Mouse (Mus musculus) MEL (cell line): ENCODE measurements around the gene Dmrta2. TPM values are rescaled to one million over a fixed set of nuclear protein-coding genes. Genes with fewer than 3 reads are reported as not detected.

Experiments used
- DNase-seq: peaks from one replicate; pipeline ENCODE4 v3.0.0; 2011; ENCODE audit warnings: low read depth, low spot score
- H3K27ac ChIP-seq: 2 replicates; pipeline ENCODE4 v1.5.1; 2012; ENCODE audit warnings: low read depth, mild to moderate bottlenecking, control low read depth, low read length, moderate library complexity; ENCODE audit not compliant: control insufficient read depth
- H3K27me3 ChIP-seq, 2 experiments: fragments of 150-350 bp in 1 of 2; sonication (generic) in 1 of 2; 2 replicates each; pipeline ENCODE4 v1.6.1; 2012; ENCODE audit warnings: low read length in 2 of 2, mild to moderate bottlenecking in 2 of 2, improper control_type of control experiment in 1 of 2, moderate library complexity in 1 of 2; ENCODE audit not compliant: insufficient read depth in 2 of 2, control insufficient read depth in 1 of 2
- H3K36me3 ChIP-seq, 2 experiments: 2 replicates each; pipeline ENCODE4 v1.6.1; 2012 to 2014; ENCODE audit warnings: low read length in 2 of 2, improper control_type of control experiment in 1 of 2, inconsistent platforms in 1 of 2, mild to moderate bottlenecking in 1 of 2; ENCODE audit not compliant: insufficient read depth in 2 of 2, control insufficient read depth in 1 of 2
- H3K4me1 ChIP-seq, 2 experiments: fragments of 150-350 bp in 1 of 2; sonication (generic) in 1 of 2; 2 replicates each; pipeline ENCODE4 v1.6.1; 2012; ENCODE audit warnings: low read length in 2 of 2, improper control_type of control experiment in 1 of 2, mild to moderate bottlenecking in 1 of 2; ENCODE audit not compliant: insufficient read depth in 2 of 2, control insufficient read depth in 1 of 2
- H3K4me3 ChIP-seq, 2 experiments: fragments of 150-350 bp in 1 of 2; sonication (generic) in 1 of 2; 2 replicates each; pipeline ENCODE4 v1.5.1; 2012; ENCODE audit warnings: low read depth in 2 of 2, low read length in 2 of 2, mild to moderate bottlenecking in 2 of 2, moderate library complexity in 2 of 2, control low read depth in 1 of 2, improper control_type of control experiment in 1 of 2; ENCODE audit not compliant: control insufficient read depth in 1 of 2, insufficient read depth in 1 of 2
- H3K79me2 ChIP-seq: 2 replicates; pipeline ENCODE4 v1.6.1; 2012; ENCODE audit warnings: mild to moderate bottlenecking, low read length, moderate library complexity; ENCODE audit not compliant: control insufficient read depth, poor library complexity, insufficient read depth
- H3K9ac ChIP-seq: 2 replicates; pipeline ENCODE4 v1.6.1; 2012; ENCODE audit warnings: low read depth, mild to moderate bottlenecking, control low read depth, low read length, moderate library complexity; ENCODE audit not compliant: control insufficient read depth, poor library complexity, severe bottlenecking
- H3K9me3 ChIP-seq: fragments of 150-350 bp; sonication (generic); replicated peaks from 2 replicates; pipeline ENCODE4 v1.6.1; 2012; ENCODE audit warnings: mild to moderate bottlenecking, low read length, improper control_type of control experiment, moderate library complexity; ENCODE audit not compliant: insufficient read depth
- BHLHE40 ChIP-seq: IDR thresholded peaks from 2 replicates; pipeline ENCODE4 v1.6.1; 2012; ENCODE audit warnings: low read depth, mild to moderate bottlenecking, inconsistent platforms, low read length, improper control_type of control experiment, borderline replicate concordance
- CHD1 ChIP-seq: IDR thresholded peaks from 2 replicates; pipeline ENCODE4 v1.6.1; 2012; ENCODE audit warnings: low read depth, mild to moderate bottlenecking, inconsistent platforms, low read length, improper control_type of control experiment
- CTCF ChIP-seq, 3 experiments: IDR thresholded peaks in 2 of 3; conservative IDR thresholded peaks in 1 of 3; 2 replicates each; pipeline ENCODE4 v1.5.1; 2011 to 2012; ENCODE audit warnings: low read length in 3 of 3, low read depth in 2 of 3, mild to moderate bottlenecking in 2 of 3, improper control_type of control experiment in 1 of 3, inconsistent platforms in 1 of 3, mixed read lengths in 1 of 3, moderate library complexity in 1 of 3; ENCODE audit not compliant: control insufficient read depth in 1 of 3, insufficient read depth in 1 of 3, poor library complexity in 1 of 3, severe bottlenecking in 1 of 3
- GATA1 ChIP-seq: IDR thresholded peaks from 2 replicates; pipeline ENCODE4 v1.6.1; 2011; ENCODE audit warnings: low read depth, low read length, improper control_type of control experiment
- HCFC1 ChIP-seq: IDR thresholded peaks from 2 replicates; pipeline ENCODE4 v1.6.1; 2012; ENCODE audit warnings: low read depth, mild to moderate bottlenecking, inconsistent platforms, low read length, improper control_type of control experiment, moderate library complexity
- JUND ChIP-seq: IDR thresholded peaks from 2 replicates; pipeline ENCODE4 v1.6.1; 2011; ENCODE audit warnings: low read depth, mild to moderate bottlenecking, improper control_type of control experiment, low read length
- KAT2A ChIP-seq: conservative IDR thresholded peaks from 2 replicates; pipeline ENCODE4 v1.6.1; 2012; ENCODE audit warnings: low read depth, low read length, improper control_type of control experiment, inconsistent platforms
- MAFK ChIP-seq: IDR thresholded peaks from 2 replicates; pipeline ENCODE4 v1.6.1; 2011; ENCODE audit warnings: low read depth, mild to moderate bottlenecking, low read length, improper control_type of control experiment, borderline replicate concordance
- MAX ChIP-seq: IDR thresholded peaks from 2 replicates; pipeline ENCODE4 v1.6.1; 2011; ENCODE audit warnings: low read length, improper control_type of control experiment
- MXI1 ChIP-seq: IDR thresholded peaks from 2 replicates; pipeline ENCODE4 v1.6.1; 2011; ENCODE audit warnings: mild to moderate bottlenecking, low read depth, low read length, improper control_type of control experiment
- MYC ChIP-seq: IDR thresholded peaks from 2 replicates; pipeline ENCODE4 v1.6.1; 2011; ENCODE audit warnings: low read depth, mild to moderate bottlenecking, low read length, improper control_type of control experiment, moderate library complexity
- NELFE ChIP-seq: IDR thresholded peaks from 2 replicates; pipeline ENCODE4 v1.6.1; 2011; ENCODE audit warnings: low read depth, low read length, improper control_type of control experiment
- POLR2A ChIP-seq, 2 experiments: IDR thresholded peaks; 2 replicates each; pipeline ENCODE4 v1.6.1; 2011 to 2012; ENCODE audit warnings: low read length in 2 of 2, mild to moderate bottlenecking in 2 of 2, control low read depth in 1 of 2, improper control_type of control experiment in 1 of 2, low read depth in 1 of 2, moderate library complexity in 1 of 2; ENCODE audit not compliant: control insufficient read depth in 1 of 2, insufficient read depth in 1 of 2, poor library complexity in 1 of 2
- RAD21 ChIP-seq: IDR thresholded peaks from 2 replicates; pipeline ENCODE4 v1.6.1; 2011; ENCODE audit warnings: mild to moderate bottlenecking, low read depth, low read length, improper control_type of control experiment
- RCOR1 ChIP-seq: IDR thresholded peaks from 2 replicates; pipeline ENCODE4 v1.6.1; 2012; ENCODE audit warnings: low read depth, mild to moderate bottlenecking, inconsistent platforms, low read length, improper control_type of control experiment
- SMC3 ChIP-seq: IDR thresholded peaks from 2 replicates; pipeline ENCODE4 v1.6.1; 2011; ENCODE audit warnings: low read depth, low read length, improper control_type of control experiment
- TAL1 ChIP-seq: IDR thresholded peaks from 2 replicates; pipeline ENCODE4 v1.6.1; 2012; ENCODE audit warnings: mild to moderate bottlenecking, inconsistent platforms, low read length, moderate library complexity, mixed read lengths
- TCF12 ChIP-seq: IDR thresholded peaks from 2 replicates; pipeline ENCODE4 v1.6.1; 2014; ENCODE audit warnings: low read depth, mild to moderate bottlenecking, inconsistent platforms, low read length, improper control_type of control experiment, moderate library complexity
- ZC3H11A ChIP-seq: IDR thresholded peaks from 2 replicates; pipeline ENCODE4 v1.6.1; 2012; ENCODE audit warnings: low read depth, mild to moderate bottlenecking, inconsistent platforms, low read length, improper control_type of control experiment
- ZKSCAN1 ChIP-seq: IDR thresholded peaks from 2 replicates; pipeline ENCODE4 v1.6.1; 2012; ENCODE audit warnings: low read depth, mild to moderate bottlenecking, inconsistent platforms, low read length, improper control_type of control experiment, moderate library complexity
- polyA plus RNA-seq, 2 experiments: library from polyadenylated mRNA; stranded (reverse) in 1 of 2; unstranded in 1 of 2; fragments of >175 nt in 1 of 2; fragments of >200 nt in 1 of 2; gene quantifications; 2 replicates each; pipeline versions ENCODE4 v1.2.1 to v1.2.4; 2012; ENCODE audit warnings: low replicate concordance in 2 of 2, low read depth in 1 of 2; ENCODE audit not compliant: insufficient read length in 2 of 2, insufficient read depth in 1 of 2, missing spikeins in 1 of 2
- total RNA-seq: library from RNA; depleted of rRNA; stranded (reverse); fragments of 300-350 nt; gene quantifications from 2 replicates; pipeline ENCODE4 v1.2.3, GENCODE M21; 2012

Gene Dmrta2
- total and polyA plus RNA-seq, 3 experiments = 0.08 to 0.11 TPM; not detected in 1

GRCm38 (mm10) chr4:110021956-110022625 lies 44.2 kb downstream of the Dmrta2 start (continued):
- no peak for TF ChIP-seq MYC
- no peak for TF ChIP-seq MXI1
- TF ChIP-seq SMC3 = peak; percentile 81

- no peak overlapping the region for H3K27ac ChIP-seq
- TF ChIP-seq NELFE (no peak), JUND (peak; percentile 99), SMC3 (peak; percentile 71), ZC3H11A (peak; percentile 58), RAD21 (peak; percentile 83), RCOR1 (no peak), POLR2A (IDR thresholded peaks at IDR 0.05; ENCODE audit: control insufficient read depth in 1 of 2, insufficient read depth in 1 of 2, low read depth in 1 of 2, low read length in 2 of 2, poor library complexity in 1 of 2) (no peak), GATA1 (0 out of 2 replicates have a peak, but pooled peaks have one; percentile 16), CTCF (IDR thresholded peaks at IDR 0.05 in 2 of 3, conservative IDR thresholded peaks at IDR 0.05 in 1 of 3; ENCODE audit: control insufficient read depth in 1 of 3, insufficient read depth in 1 of 3, low read depth in 2 of 3, low read length in 3 of 3, poor library complexity in 1 of 3, severe bottlenecking in 1 of 3) (peak; percentile 39 to 79 (median 59))
- no peaks in the 10 kb centered on the region for H3K27me3 ChIP-seq
- H3K4me1 ChIP-seq = no peaks in the 10 kb centered on the region
- H3K4me3 ChIP-seq = no peak overlapping the region
- H3K79me2 ChIP-seq = no peaks in the 10 kb centered on the region
- H3K36me3 ChIP-seq = no peaks in the 10 kb centered on the region
- no peak overlapping the region for H3K9ac ChIP-seq
- DNase-seq = peak; percentile 69
- no peaks in the 10 kb centered on the region for H3K9me3 ChIP-seq
These were observed 50.8 kb downstream of the Dmrta2 start for GRCm38 (mm10) chr4:110028461-110029188.

- Histone ChIP-seq H3K27me3 (no peaks in the 10 kb centered on the region), H3K4me1 (no peaks in the 10 kb centered on the region), H3K9ac (no peak overlapping the region), H3K4me3 (no peak overlapping the region), H3K79me2 (no peaks in the 10 kb centered on the region), H3K36me3 (no peaks in the 10 kb centered on the region), H3K9me3 (no peaks in the 10 kb centered on the region), H3K27ac (no peak overlapping the region)
- no peak for DNase-seq
- no peak for TF ChIP-seq ZC3H11A
- no peak for TF ChIP-seq HCFC1
- no peak for TF ChIP-seq TAL1
- no peak for TF ChIP-seq NELFE
- no peak for TF ChIP-seq JUND
- no peak for TF ChIP-seq MAX
- no peak for TF ChIP-seq BHLHE40
- no peak for TF ChIP-seq MYC
- TF ChIP-seq POLR2A (IDR thresholded peaks at IDR 0.05; ENCODE audit: control insufficient read depth in 1 of 2, insufficient read depth in 1 of 2, low read depth in 1 of 2, low read length in 2 of 2, poor library complexity in 1 of 2) = no peak
- no peak for TF ChIP-seq KAT2A
- no peak for TF ChIP-seq MAFK
- TF ChIP-seq TCF12 = no peak
- no peak for TF ChIP-seq ZKSCAN1
- TF ChIP-seq RAD21 = no peak
- no peak for TF ChIP-seq CHD1
- no peak for TF ChIP-seq RCOR1
These were observed 51.6 kb downstream of the Dmrta2 start for GRCm38 (mm10) chr4:110029446-110029845.
